Mouse (Mus musculus) MEL (cell line): ENCODE results near the gene Iqsec1. TPM values are rescaled to one million over a fixed set of nuclear protein-coding genes. Genes with fewer than 3 reads are reported as not detected.

Source experiments
- DNase-seq: peaks from one replicate; pipeline ENCODE4 v3.0.0; 2011; ENCODE audit warnings: low read depth, low spot score
- H3K27ac ChIP-seq: 2 replicates; pipeline ENCODE4 v1.5.1; 2012; ENCODE audit warnings: low read depth, mild to moderate bottlenecking, control low read depth, low read length, moderate library complexity; ENCODE audit not compliant: control insufficient read depth
- H3K27me3 ChIP-seq, 2 experiments: fragments of 150-350 bp in 1 of 2; sonication (generic) in 1 of 2; 2 replicates each; pipeline ENCODE4 v1.6.1; 2012; ENCODE audit warnings: low read length in 2 of 2, mild to moderate bottlenecking in 2 of 2, improper control_type of control experiment in 1 of 2, moderate library complexity in 1 of 2; ENCODE audit not compliant: insufficient read depth in 2 of 2, control insufficient read depth in 1 of 2
- H3K36me3 ChIP-seq, 2 experiments: 2 replicates each; pipeline ENCODE4 v1.6.1; 2012 to 2014; ENCODE audit warnings: low read length in 2 of 2, improper control_type of control experiment in 1 of 2, inconsistent platforms in 1 of 2, mild to moderate bottlenecking in 1 of 2; ENCODE audit not compliant: insufficient read depth in 2 of 2, control insufficient read depth in 1 of 2
- H3K4me1 ChIP-seq, 2 experiments: fragments of 150-350 bp in 1 of 2; sonication (generic) in 1 of 2; 2 replicates each; pipeline ENCODE4 v1.6.1; 2012; ENCODE audit warnings: low read length in 2 of 2, improper control_type of control experiment in 1 of 2, mild to moderate bottlenecking in 1 of 2; ENCODE audit not compliant: insufficient read depth in 2 of 2, control insufficient read depth in 1 of 2
- H3K4me3 ChIP-seq, 2 experiments: fragments of 150-350 bp in 1 of 2; sonication (generic) in 1 of 2; 2 replicates each; pipeline ENCODE4 v1.5.1; 2012; ENCODE audit warnings: low read depth in 2 of 2, low read length in 2 of 2, mild to moderate bottlenecking in 2 of 2, moderate library complexity in 2 of 2, control low read depth in 1 of 2, improper control_type of control experiment in 1 of 2; ENCODE audit not compliant: control insufficient read depth in 1 of 2, insufficient read depth in 1 of 2
- H3K79me2 ChIP-seq: 2 replicates; pipeline ENCODE4 v1.6.1; 2012; ENCODE audit warnings: mild to moderate bottlenecking, low read length, moderate library complexity; ENCODE audit not compliant: control insufficient read depth, poor library complexity, insufficient read depth
- H3K9ac ChIP-seq: 2 replicates; pipeline ENCODE4 v1.6.1; 2012; ENCODE audit warnings: low read depth, mild to moderate bottlenecking, control low read depth, low read length, moderate library complexity; ENCODE audit not compliant: control insufficient read depth, poor library complexity, severe bottlenecking
- H3K9me3 ChIP-seq: fragments of 150-350 bp; sonication (generic); replicated peaks from 2 replicates; pipeline ENCODE4 v1.6.1; 2012; ENCODE audit warnings: mild to moderate bottlenecking, low read length, improper control_type of control experiment, moderate library complexity; ENCODE audit not compliant: insufficient read depth
- CHD2 ChIP-seq: IDR thresholded peaks from 2 replicates; pipeline ENCODE4 v1.6.1; 2011; ENCODE audit warnings: low read length, improper control_type of control experiment
- ETS1 ChIP-seq: IDR thresholded peaks from 2 replicates; pipeline ENCODE4 v1.6.1; 2012; ENCODE audit warnings: low read depth, mild to moderate bottlenecking, inconsistent platforms, low read length, improper control_type of control experiment, moderate library complexity
- GATA1 ChIP-seq: IDR thresholded peaks from 2 replicates; pipeline ENCODE4 v1.6.1; 2011; ENCODE audit warnings: low read depth, low read length, improper control_type of control experiment
- JUND ChIP-seq: IDR thresholded peaks from 2 replicates; pipeline ENCODE4 v1.6.1; 2011; ENCODE audit warnings: low read depth, mild to moderate bottlenecking, improper control_type of control experiment, low read length
- MAFK ChIP-seq: IDR thresholded peaks from 2 replicates; pipeline ENCODE4 v1.6.1; 2011; ENCODE audit warnings: low read depth, mild to moderate bottlenecking, low read length, improper control_type of control experiment, borderline replicate concordance
- MXI1 ChIP-seq: IDR thresholded peaks from 2 replicates; pipeline ENCODE4 v1.6.1; 2011; ENCODE audit warnings: mild to moderate bottlenecking, low read depth, low read length, improper control_type of control experiment
- MYB ChIP-seq: IDR thresholded peaks from 2 replicates; pipeline ENCODE4 v1.6.1; 2011; ENCODE audit warnings: mild to moderate bottlenecking, low read depth, low read length, improper control_type of control experiment
- MYC ChIP-seq: IDR thresholded peaks from 2 replicates; pipeline ENCODE4 v1.6.1; 2011; ENCODE audit warnings: low read depth, mild to moderate bottlenecking, low read length, improper control_type of control experiment, moderate library complexity
- NELFE ChIP-seq: IDR thresholded peaks from 2 replicates; pipeline ENCODE4 v1.6.1; 2011; ENCODE audit warnings: low read depth, low read length, improper control_type of control experiment
- POLR2A ChIP-seq, 2 experiments: IDR thresholded peaks; 2 replicates each; pipeline ENCODE4 v1.6.1; 2011 to 2012; ENCODE audit warnings: low read length in 2 of 2, mild to moderate bottlenecking in 2 of 2, control low read depth in 1 of 2, improper control_type of control experiment in 1 of 2, low read depth in 1 of 2, moderate library complexity in 1 of 2; ENCODE audit not compliant: control insufficient read depth in 1 of 2, insufficient read depth in 1 of 2, poor library complexity in 1 of 2
- RCOR1 ChIP-seq: IDR thresholded peaks from 2 replicates; pipeline ENCODE4 v1.6.1; 2012; ENCODE audit warnings: low read depth, mild to moderate bottlenecking, inconsistent platforms, low read length, improper control_type of control experiment
- SIN3A ChIP-seq: IDR thresholded peaks from 2 replicates; pipeline ENCODE4 v1.6.1; 2012; ENCODE audit warnings: low read length, improper control_type of control experiment, inconsistent platforms
- SMC3 ChIP-seq: IDR thresholded peaks from 2 replicates; pipeline ENCODE4 v1.6.1; 2011; ENCODE audit warnings: low read depth, low read length, improper control_type of control experiment
- USF1 ChIP-seq: IDR thresholded peaks from 2 replicates; pipeline ENCODE4 v1.6.1; 2014; ENCODE audit warnings: low read depth, mild to moderate bottlenecking, inconsistent platforms, low read length, improper control_type of control experiment, moderate library complexity
- ZC3H11A ChIP-seq: IDR thresholded peaks from 2 replicates; pipeline ENCODE4 v1.6.1; 2012; ENCODE audit warnings: low read depth, mild to moderate bottlenecking, inconsistent platforms, low read length, improper control_type of control experiment
- ZKSCAN1 ChIP-seq: IDR thresholded peaks from 2 replicates; pipeline ENCODE4 v1.6.1; 2012; ENCODE audit warnings: low read depth, mild to moderate bottlenecking, inconsistent platforms, low read length, improper control_type of control experiment, moderate library complexity
- ZNF384 ChIP-seq: IDR thresholded peaks from 2 replicates; pipeline ENCODE4 v1.6.1; 2012; ENCODE audit warnings: low read depth, mild to moderate bottlenecking, inconsistent platforms, low read length, improper control_type of control experiment
- polyA plus RNA-seq, 2 experiments: library from polyadenylated mRNA; stranded (reverse) in 1 of 2; unstranded in 1 of 2; fragments of >175 nt in 1 of 2; fragments of >200 nt in 1 of 2; gene quantifications; 2 replicates each; pipeline versions ENCODE4 v1.2.1 to v1.2.4; 2012; ENCODE audit warnings: low replicate concordance in 2 of 2, low read depth in 1 of 2; ENCODE audit not compliant: insufficient read length in 2 of 2, insufficient read depth in 1 of 2, missing spikeins in 1 of 2
- total RNA-seq: library from RNA; depleted of rRNA; stranded (reverse); fragments of 300-350 nt; gene quantifications from 2 replicates; pipeline ENCODE4 v1.2.3, GENCODE M21; 2012

The Iqsec1 gene
- total and polyA plus RNA-seq, 3 experiments, result 14.8 to 73.4 (median 30.8) TPM

GRCm38 (mm10) chr6:90756561-90756960 is 231.9 kb downstream of the Iqsec1 start:
- no peak for DNase-seq
- Histone ChIP-seq H3K27ac (no peak overlapping the region), H3K36me3 (peaks cover 0 to 28% of the 10 kb centered on the region in 2 experiments; a peak in 2 of 4 replicates)
- TF ChIP-seq ETS1 (no peak), ZKSCAN1 (no peak), RCOR1 (no peak), POLR2A (IDR thresholded peaks at IDR 0.05; ENCODE audit: control insufficient read depth in 1 of 2, insufficient read depth in 1 of 2, low read depth in 1 of 2, low read length in 2 of 2, poor library complexity in 1 of 2) (no peak)
- TF ChIP-seq, all 39 proteins: peak for 0
- Histone ChIP-seq H3K79me2 (no peaks in the 10 kb centered on the region; the same call in 1 of the 2 replicates), H3K4me1 (peaks cover 17 to 42% of the 10 kb centered on the region in 2 experiments), H3K4me3 (peak overlapping the region in 1 of 2 experiments; percentile 71; a peak in 1 of 4 replicates), H3K27me3 (no peaks in the 10 kb centered on the region), H3K9ac (no peak overlapping the region; the same call in 1 of the 2 replicates), H3K9me3 (no peaks in the 10 kb centered on the region)

DNA sequence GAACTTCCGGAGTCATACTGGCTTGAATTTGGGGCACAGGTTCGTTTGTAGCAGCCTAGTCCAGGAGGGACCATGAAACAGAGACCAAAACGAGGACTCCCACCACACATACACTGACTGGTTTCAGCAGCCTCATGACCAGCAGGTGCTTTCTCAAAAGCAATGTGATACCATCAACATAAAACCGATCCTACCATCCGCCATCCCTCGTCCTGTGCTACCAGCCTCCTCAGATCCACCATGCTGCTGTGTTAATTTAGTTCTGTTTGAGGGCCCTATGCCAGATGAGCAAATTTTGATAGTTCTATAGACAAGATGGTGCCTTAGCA is 232.9 kb downstream of the Iqsec1 start:
- Histone ChIP-seq H3K27me3 (no peaks in the 10 kb centered on the region), H3K9me3 (no peaks in the 10 kb centered on the region), H3K9ac (no peak overlapping the region), H3K79me2 (no peaks in the 10 kb centered on the region; the same call in 1 of the 2 replicates), H3K27ac (no peak overlapping the region), H3K36me3 (peaks cover 0 to 35% of the 10 kb centered on the region in 2 experiments; a peak in 2 of 4 replicates), H3K4me3 (no peak overlapping the region), H3K4me1 (peaks cover 25 to 45% of the 10 kb centered on the region in 2 experiments)
- TF ChIP-seq NELFE, result no peak
- no peak for TF ChIP-seq ZC3H11A
- no peak for TF ChIP-seq JUND
- no peak for TF ChIP-seq SIN3A
- no peak for TF ChIP-seq ZNF384
- no peak for TF ChIP-seq MXI1
- TF ChIP-seq USF1, result no peak
- TF ChIP-seq SMC3, result no peak
- no peak for TF ChIP-seq MAFK
- TF ChIP-seq MYC, result no peak
- TF ChIP-seq MYB, result no peak
- TF ChIP-seq CHD2, result no peak
- TF ChIP-seq GATA1, result no peak
- no peak for DNase-seq
